Mouse (Mus musculus): ENCODE measurements at regions not wholly inside any gene's neighbourhood (a gene's known extent, or its start where the extent isn't known, plus 50 kb on each side); places are given as distances from the start of the nearest gene placed in this dataset.

- DNase-seq (ENCODE audit: extremely low spot score in 1 of 2, low spot score in 1 of 2): no peak
These were observed 120.1 kb upstream of the Pkn2 start for GRCm38 (mm10) chr3:143001952-143002351.

GRCm38 (mm10) chr3:142995981-142996743 is 114.4 kb upstream of the Pkn2 start:
- DNase-seq (ENCODE audit: extremely low spot score in 1 of 2, low spot score in 1 of 2): peak in 1 of 2 experiments; percentile 9

- DNase-seq (ENCODE audit: extremely low spot score in 1 of 2, low spot score in 1 of 2): no peak
These were observed 102.7 kb upstream of the Pkn2 start for GRCm38 (mm10) chr3:142984547-142984946.

- no peak for DNase-seq (ENCODE audit: extremely low spot score in 1 of 2, low spot score in 1 of 2)
These were observed 99.4 kb upstream of the Pkn2 start for GRCm38 (mm10) chr3:142981221-142981620.

- DNase-seq (ENCODE audit: extremely low spot score in 1 of 2, low spot score in 1 of 2): peak in 1 of 2 experiments; percentile 63
These were observed 97.4 kb upstream of the Pkn2 start for GRCm38 (mm10) chr3:142979161-142979560.

- no peak for DNase-seq (ENCODE audit: extremely low spot score in 1 of 2, low spot score in 1 of 2)
These were observed 95.0 kb upstream of the Pkn2 start for GRCm38 (mm10) chr3:142976519-142977394.

GRCm38 (mm10) chr3:142975606-142976005 is 93.8 kb upstream of the Pkn2 start:
- peak in 1 of 2 experiments; percentile 5 for DNase-seq (ENCODE audit: extremely low spot score in 1 of 2, low spot score in 1 of 2)

- no peak for DNase-seq (ENCODE audit: extremely low spot score in 1 of 2, low spot score in 1 of 2)
These were observed 87.7 kb upstream of the Pkn2 start for GRCm38 (mm10) chr3:142969501-142969900.

GRCm38 (mm10) chr3:142965604-142966003 is 83.8 kb upstream of the Pkn2 start:
- DNase-seq (ENCODE audit: extremely low spot score in 1 of 2, low spot score in 1 of 2): no peak

GRCm38 (mm10) chr3:142963818-142964372 is 82.1 kb upstream of the Pkn2 start:
- DNase-seq (ENCODE audit: extremely low spot score in 1 of 2, low spot score in 1 of 2): no peak

GRCm38 (mm10) chr3:142957768-142958167 is 76.0 kb upstream of the Pkn2 start:
- no peak for DNase-seq (ENCODE audit: extremely low spot score in 1 of 2, low spot score in 1 of 2)

GRCm38 (mm10) chr3:142948771-142949170 is 67.0 kb upstream of the Pkn2 start:
- peak; percentile 22 to 81 for DNase-seq (ENCODE audit: extremely low spot score in 1 of 2, low spot score in 1 of 2)

- no peak for DNase-seq (ENCODE audit: extremely low spot score in 1 of 2, low spot score in 1 of 2)
These were observed 59.7 kb upstream of the Pkn2 start for GRCm38 (mm10) chr3:142941319-142942024.

GRCm38 (mm10) chr3:142940874-142941273 is 59.1 kb upstream of the Pkn2 start:
- no peak for DNase-seq (ENCODE audit: extremely low spot score in 1 of 2, low spot score in 1 of 2)

- DNase-seq (ENCODE audit: extremely low spot score in 1 of 2, low spot score in 1 of 2): no peak
These were observed 58.0 kb upstream of the Pkn2 start for GRCm38 (mm10) chr3:142939773-142940172.

GRCm38 (mm10) chr3:142935949-142936348 is 54.1 kb upstream of the Pkn2 start:
- no peak for DNase-seq (ENCODE audit: extremely low spot score in 1 of 2, low spot score in 1 of 2)

- no peak for DNase-seq (ENCODE audit: extremely low spot score in 1 of 2, low spot score in 1 of 2)
These were observed 52.5 kb upstream of the Pkn2 start for GRCm38 (mm10) chr3:142934326-142934725.

GRCm38 (mm10) chr3:142933684-142934259 is 52.0 kb upstream of the Pkn2 start:
- DNase-seq (ENCODE audit: extremely low spot score in 1 of 2, low spot score in 1 of 2): no peak
